Mouse (Mus musculus): ENCODE results near the gene Mia.

Gene Mia

GRCm38 (mm10) chr7:27185986-27186385 lies 5.0 kb upstream of the Mia start:
- DNase-seq (ENCODE audit: low read depth, low spot score): no peak

GRCm38 (mm10) chr7:27184964-27185363 lies 4.0 kb upstream of the Mia start:
- DNase-seq (ENCODE audit: low read depth, low spot score): no peak

- no peak for DNase-seq (ENCODE audit: low read depth, low spot score)
These were observed 1.5 kb upstream of the Mia start for GRCm38 (mm10) chr7:27182498-27182897.

GRCm38 (mm10) chr7:27180036-27180435 lies 921 bp downstream of the Mia start:
- no peak for DNase-seq (ENCODE audit: low read depth, low spot score)

GRCm38 (mm10) chr7:27179217-27179918 lies 1.6 kb downstream of the Mia start:
- no peak for DNase-seq (ENCODE audit: low read depth, low spot score)

GRCm38 (mm10) chr7:27178324-27179216 lies 2.4 kb downstream of the Mia start, which contains the start of gene Rab4b:
Gene Rab4b, minus strand, starts transcription at chr7:27178896.
- DNase-seq (ENCODE audit: low read depth, low spot score): peak; percentile 99

DNA sequence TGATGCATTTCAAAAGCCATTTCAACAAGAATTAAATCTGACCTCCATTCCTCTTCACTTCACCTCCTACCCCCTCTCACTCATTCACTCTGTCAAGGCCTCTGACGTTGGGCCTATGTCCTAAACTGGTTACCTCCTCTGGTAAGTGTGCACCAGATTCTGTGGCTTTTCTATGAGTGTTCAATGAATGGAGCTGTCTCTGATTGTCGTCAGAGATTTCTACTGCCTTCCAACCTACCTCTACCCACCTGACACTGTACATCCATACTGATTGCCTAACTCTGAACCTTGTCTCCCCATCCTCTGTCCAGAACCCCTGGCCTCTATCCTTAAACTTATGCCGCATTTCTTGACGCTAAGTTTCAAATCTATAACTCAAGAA lies 3.0 kb downstream of the Mia start:
- no peak for DNase-seq (ENCODE audit: low read depth, low spot score)

- DNase-seq (ENCODE audit: low read depth, low spot score): no peak
These were observed 6.1 kb downstream of the Mia start for GRCm38 (mm10) chr7:27174896-27175295.

DNA sequence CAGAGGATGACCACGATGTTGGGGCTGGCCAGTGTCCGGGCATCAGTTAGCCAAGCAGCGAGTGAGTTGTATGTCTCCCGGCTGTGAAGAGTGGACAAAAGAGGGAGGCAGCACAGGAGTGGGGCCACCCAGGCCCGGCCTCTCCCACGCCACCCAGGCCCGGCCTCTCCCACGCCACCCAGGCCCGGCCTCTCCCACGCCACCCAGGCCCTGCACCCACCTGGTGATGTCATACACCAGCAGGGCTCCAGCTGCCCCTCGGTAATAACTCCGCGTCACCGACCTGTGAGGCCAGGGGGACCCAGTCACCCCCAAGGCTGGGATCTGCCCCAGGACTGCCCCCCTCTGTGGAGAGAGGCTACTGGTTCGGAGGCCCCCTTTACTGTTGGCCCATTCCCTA lies 6.5 kb downstream of the Mia start:
- no peak for DNase-seq (ENCODE audit: low read depth, low spot score)

- no peak for DNase-seq (ENCODE audit: low read depth, low spot score)
These were observed 10.0 kb downstream of the Mia start for GRCm38 (mm10) chr7:27170981-27171380.

GRCm38 (mm10) chr7:27168371-27168770 lies 12.6 kb downstream of the Mia start:
- no peak for DNase-seq (ENCODE audit: low read depth, low spot score)

DNA sequence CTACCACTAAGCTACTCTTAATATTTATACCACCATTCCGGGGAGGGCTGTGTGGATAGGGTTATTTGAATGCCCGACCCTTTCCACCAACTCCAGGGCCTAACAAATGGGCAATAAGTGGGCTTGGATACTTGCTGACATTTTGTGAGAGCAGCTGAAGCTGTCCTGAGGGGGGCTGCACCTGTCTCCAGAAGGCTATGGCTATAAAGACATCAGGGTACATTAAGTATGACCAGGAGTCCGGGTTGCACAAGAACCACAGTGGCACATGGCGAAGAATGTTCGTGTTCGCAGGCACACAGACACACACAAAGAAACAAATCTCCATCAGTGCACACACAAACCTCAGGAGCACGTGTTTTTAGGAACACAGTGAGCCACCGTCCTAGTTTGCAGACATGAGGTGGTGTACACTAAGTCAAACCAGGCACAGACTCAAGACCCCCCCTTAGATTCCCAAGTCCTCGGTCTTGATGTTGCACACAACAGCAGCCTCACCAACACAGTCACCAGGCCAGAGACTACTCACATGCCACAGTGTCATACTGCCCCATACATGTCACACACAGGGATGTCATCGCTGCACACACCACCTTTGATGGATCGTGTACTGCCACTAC lies 13.4 kb downstream of the Mia start:
- no peak for DNase-seq (ENCODE audit: low read depth, low spot score)

DNA sequence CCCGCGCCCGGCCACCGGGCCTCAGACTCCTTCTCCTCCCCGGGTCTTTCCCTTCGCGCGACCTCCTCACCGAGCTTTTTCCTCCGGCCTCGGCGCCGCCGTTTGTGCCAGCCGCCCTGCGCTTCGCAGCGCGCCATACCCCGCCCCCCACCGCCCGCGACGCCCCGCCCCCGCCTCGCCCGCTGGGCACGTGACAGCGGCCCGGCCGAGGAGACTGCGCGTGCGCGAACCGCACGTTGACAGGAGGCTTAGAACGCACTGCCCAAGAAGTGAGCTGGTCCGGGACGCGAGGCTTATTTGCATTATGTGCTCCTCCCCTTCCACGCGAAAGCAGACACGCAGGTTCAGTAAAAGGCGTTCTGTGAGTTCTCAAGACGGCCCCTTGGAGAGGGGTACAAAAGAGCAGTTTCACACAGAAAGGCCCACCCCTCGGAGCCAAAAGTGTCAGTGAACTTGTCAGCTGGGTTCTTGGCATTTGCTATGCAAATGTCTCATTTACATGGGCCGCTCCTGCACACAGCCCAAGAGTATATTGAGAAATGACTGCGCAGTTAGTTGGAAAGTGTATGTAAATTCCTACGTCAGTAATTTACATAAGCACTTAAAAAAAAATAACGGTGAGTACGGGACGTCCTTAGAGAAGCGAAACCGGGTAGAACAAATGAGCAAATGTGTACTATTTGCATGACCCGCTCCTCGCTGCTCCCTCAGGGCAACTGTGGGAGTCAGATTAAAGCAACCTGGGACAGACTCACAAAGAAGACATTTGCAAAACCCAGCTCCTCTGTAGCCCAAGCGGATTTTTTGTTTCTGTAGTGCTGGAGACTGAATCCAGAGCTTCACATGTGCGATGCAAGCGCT lies 14.1 kb downstream of the Mia start, which contains the start of gene Egln2:
Gene Egln2 (minus strand): TSS at position 189 of the 861 bp plus-strand sequence.
- peak; percentile 91 for DNase-seq (ENCODE audit: low read depth, low spot score)

DNA sequence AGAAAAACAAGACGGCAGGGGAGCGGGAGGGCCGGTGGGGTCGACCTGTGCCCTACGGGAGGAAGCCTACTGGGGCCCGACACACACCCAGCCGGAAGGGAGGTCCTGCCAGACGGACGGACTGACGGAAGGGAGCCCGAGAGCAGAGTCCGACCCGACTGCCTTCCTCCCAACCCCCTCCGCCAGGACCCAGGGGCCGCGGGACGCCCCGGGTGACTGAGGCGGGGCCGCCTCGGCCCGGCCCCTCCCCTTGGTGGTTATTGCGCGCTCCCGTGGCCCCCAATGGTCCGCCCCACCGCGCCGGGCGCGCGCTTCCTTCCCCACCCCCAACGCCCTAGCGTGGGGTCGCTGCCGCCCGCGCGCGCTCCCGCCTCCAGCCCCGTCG lies 14.7 kb downstream of the Mia start:
- no peak for DNase-seq (ENCODE audit: low read depth, low spot score)

DNA sequence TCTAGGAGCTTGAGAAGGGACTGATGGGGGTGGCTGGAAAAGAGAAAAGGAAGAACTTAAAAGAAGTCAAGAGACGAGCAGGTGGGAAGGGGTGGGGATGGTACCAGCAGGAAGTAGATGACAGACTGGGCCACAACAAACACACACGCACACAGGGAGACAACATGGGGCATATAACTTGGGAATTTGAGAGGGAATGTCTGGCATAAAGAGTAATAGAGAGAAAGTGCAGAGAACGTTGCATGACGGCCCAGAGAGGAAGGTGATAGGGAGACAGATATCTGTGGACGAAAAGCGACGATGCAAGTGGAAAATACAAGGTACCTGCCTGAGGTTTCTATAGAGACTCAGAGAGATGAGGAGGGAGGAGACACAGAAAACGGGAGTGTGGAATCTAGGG lies 15.3 kb downstream of the Mia start:
- DNase-seq (ENCODE audit: low read depth, low spot score): no peak

- no peak for DNase-seq (ENCODE audit: low read depth, low spot score)
These were observed 15.8 kb downstream of the Mia start for GRCm38 (mm10) chr7:27165007-27165655.

GRCm38 (mm10) chr7:27164112-27164947 lies 16.6 kb downstream of the Mia start:
- DNase-seq (ENCODE audit: low read depth, low spot score): no peak

DNA sequence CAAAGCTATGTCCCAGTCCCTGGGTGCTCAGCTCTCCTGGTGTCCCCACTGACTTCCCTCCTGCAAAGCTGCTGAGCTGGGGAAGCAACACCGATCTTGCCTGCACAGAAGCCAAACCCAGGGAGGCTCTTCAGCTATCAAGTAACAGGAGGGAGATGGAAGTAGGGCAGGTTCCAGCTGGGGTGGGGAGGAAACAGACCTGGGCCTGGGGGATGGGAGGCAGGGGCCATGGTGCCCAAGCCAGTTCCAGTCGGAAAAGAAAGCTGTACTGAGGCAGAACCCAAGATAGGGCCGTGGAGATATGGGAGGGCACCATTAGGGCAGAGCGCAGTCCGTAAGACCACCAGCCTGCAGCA lies 17.5 kb downstream of the Mia start:
- DNase-seq (ENCODE audit: low read depth, low spot score): no peak

- DNase-seq (ENCODE audit: low read depth, low spot score): no peak
These were observed 18.0 kb downstream of the Mia start for GRCm38 (mm10) chr7:27162780-27163449.

DNA sequence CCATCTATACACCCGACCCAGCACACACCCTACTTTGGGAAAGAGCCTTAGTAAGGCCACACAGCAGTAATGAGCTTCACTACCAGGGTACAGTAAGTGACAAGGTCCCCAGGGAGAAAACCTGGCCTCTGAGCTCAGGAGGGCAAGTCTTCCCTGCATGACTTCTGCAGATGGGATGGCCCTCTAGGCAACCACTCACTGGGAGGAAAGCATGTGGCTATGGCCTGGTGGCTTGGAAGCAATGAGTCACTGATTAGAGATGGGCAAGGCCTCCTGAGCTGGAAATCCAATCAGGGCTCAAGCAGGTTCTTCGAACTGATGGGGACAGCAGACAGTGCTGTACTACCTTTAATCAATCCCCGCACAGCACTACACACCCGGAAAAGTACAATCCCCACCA lies 19.2 kb downstream of the Mia start:
- DNase-seq (ENCODE audit: low read depth, low spot score): no peak

All from telencephalon, adult 2 months (tissue).